Mouse (Mus musculus) hindbrain, embryonic 12.5 days (tissue): ENCODE data around the gene Cacna1e. TPM values are rescaled to one million over a fixed set of nuclear protein-coding genes. Genes with fewer than 3 reads are reported as not detected.

ENCODE experiments used
- ATAC-seq: fragments of 200-750 bp; cut with Nextera tagmentation; 2 replicates; pipeline ENCODE4 v1.8.0; 2017; ENCODE audit warnings: moderate TSS enrichment; ENCODE audit not compliant: low FRiP score
- H3K27ac ChIP-seq: fragments of 300-500 bp; sonication (generic); 2 replicates; pipeline ENCODE4 v1.5.1; 2016; ENCODE audit warnings: mild to moderate bottlenecking
- H3K27me3 ChIP-seq: fragments of 300-500 bp; sonication (generic); 2 replicates; pipeline ENCODE4 v1.6.1; 2016; ENCODE audit warnings: mild to moderate bottlenecking
- H3K36me3 ChIP-seq: fragments of 300-500 bp; sonication (generic); 2 replicates; pipeline ENCODE4 v1.6.1; 2016; ENCODE audit warnings: mild to moderate bottlenecking
- H3K4me1 ChIP-seq: fragments of 300-500 bp; sonication (generic); 2 replicates; pipeline ENCODE4 v1.6.1; 2016
- H3K4me2 ChIP-seq: fragments of 300-500 bp; sonication (generic); replicated peaks from 2 replicates; pipeline ENCODE4 v1.6.1; 2016; ENCODE audit warnings: mild to moderate bottlenecking
- H3K4me3 ChIP-seq: fragments of 300-500 bp; sonication (generic); 2 replicates; pipeline ENCODE4 v1.5.1; 2016; ENCODE audit warnings: mild to moderate bottlenecking
- H3K9ac ChIP-seq: fragments of 300-500 bp; sonication (generic); 2 replicates; pipeline ENCODE4 v1.6.1; 2016; ENCODE audit warnings: mild to moderate bottlenecking, moderate library complexity
- H3K9me3 ChIP-seq: fragments of 300-500 bp; sonication (generic); replicated peaks from 2 replicates; pipeline ENCODE4 v1.6.1; 2016; ENCODE audit warnings: mild to moderate bottlenecking
- WGBS: fragments of 180-500 bp; shearing (Covaris S2); methylation state at CpG from one replicate; pipeline ENCODE4 v1.1.7; 2016; 5-methylcytosine and 5-hydroxymethylcytosine counted together
- polyA plus RNA-seq: library from polyadenylated mRNA; unstranded; fragments of >200 nt; fragmentation: Nextera tagmentation; extraction: Ambion mirVana; gene quantifications from 2 replicates; pipeline ENCODE4 v1.2.1, GENCODE M21; 2016

Cacna1e gene
- polyA plus RNA-seq, 1 experiment from 2014 or later: 4.6 TPM

DNA sequence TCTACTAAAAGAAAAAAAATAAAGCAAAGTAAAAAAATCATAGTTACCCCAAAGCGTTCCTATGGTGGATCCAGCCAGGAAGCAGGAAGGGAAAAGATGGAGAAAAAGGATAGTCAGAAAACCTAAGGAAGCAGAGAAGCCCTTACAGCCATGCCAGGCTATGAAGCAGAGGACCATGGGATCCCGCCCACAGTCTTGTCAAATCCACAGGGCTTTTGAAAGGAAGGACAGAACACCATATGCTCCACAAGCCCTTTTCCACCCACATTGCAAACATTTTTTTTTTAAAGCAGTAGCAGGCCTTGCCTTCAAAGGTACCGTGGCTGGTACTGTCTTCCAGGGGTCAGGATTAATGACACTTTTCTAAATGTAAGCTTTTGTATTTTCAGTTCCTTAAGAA lies 433.5 kb downstream of the Cacna1e start:
- Histone ChIP-seq H3K4me2 (no peak overlapping the region), H3K9ac (no peak overlapping the region), H3K27me3 (no peaks in the 10 kb centered on the region), H3K27ac (no peak overlapping the region), H3K4me1 (no peaks in the 10 kb centered on the region), H3K4me3 (no peak overlapping the region), H3K9me3 (no peaks in the 10 kb centered on the region), H3K36me3 (no peaks in the 10 kb centered on the region)
- no peak for ATAC-seq
- WGBS: 71% methylated on average over 3 of the region's 3 CpGs

DNA sequence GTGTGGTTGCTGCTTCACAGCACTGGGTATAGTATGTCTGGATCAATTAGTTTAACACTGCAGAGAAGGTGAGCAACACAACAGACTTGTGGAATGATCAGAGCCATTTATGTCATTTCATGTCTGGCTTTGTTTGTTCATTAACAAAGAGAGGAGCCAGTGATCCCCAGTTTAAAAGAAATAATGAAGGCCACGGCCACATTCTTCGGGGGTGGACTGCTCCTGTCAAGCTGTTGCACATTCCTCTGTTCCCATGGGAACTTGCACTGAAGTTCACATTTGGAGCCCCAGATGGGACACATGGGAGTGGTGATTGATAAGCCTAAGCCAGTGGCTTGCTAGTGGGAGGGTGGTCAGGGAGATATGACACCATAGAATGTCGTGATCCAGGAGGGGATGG lies 437.8 kb downstream of the Cacna1e start:
- no peak for ATAC-seq
- Histone ChIP-seq H3K4me3 (no peak overlapping the region), H3K36me3 (no peaks in the 10 kb centered on the region), H3K4me2 (no peak overlapping the region), H3K9ac (no peak overlapping the region), H3K27ac (no peak overlapping the region), H3K9me3 (no peaks in the 10 kb centered on the region), H3K4me1 (no peaks in the 10 kb centered on the region), H3K27me3 (no peaks in the 10 kb centered on the region)
- 35% methylated on average over 3 of the region's 3 CpGs for WGBS

DNA sequence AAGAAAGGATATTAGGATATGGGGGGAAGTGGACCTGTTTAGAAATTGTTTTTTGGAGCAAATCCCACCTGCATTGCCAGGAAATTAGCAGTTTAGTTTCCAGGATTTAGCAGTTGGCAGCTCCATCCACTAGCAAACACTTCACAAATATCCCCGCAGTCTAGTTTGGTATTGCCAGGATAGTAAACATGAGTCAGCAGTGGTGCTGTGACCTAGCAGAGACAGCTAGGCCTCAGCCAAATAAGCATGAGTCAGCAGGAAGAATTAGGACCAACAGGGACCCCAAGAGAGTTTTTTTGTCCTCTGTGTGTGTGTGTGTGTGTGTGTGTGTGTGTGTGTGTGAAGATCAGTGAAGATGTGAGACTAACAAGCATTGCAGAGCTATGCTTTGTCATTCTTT lies 450.8 kb downstream of the Cacna1e start:
- Histone ChIP-seq H3K9ac (no peak overlapping the region), H3K4me1 (no peaks in the 10 kb centered on the region), H3K4me2 (no peak overlapping the region), H3K4me3 (no peak overlapping the region), H3K27me3 (no peaks in the 10 kb centered on the region), H3K27ac (no peak overlapping the region), H3K9me3 (no peaks in the 10 kb centered on the region), H3K36me3 (no peaks in the 10 kb centered on the region)
- WGBS: 97% methylated on average over 1 of the region's 1 CpGs
- no peak for ATAC-seq

DNA sequence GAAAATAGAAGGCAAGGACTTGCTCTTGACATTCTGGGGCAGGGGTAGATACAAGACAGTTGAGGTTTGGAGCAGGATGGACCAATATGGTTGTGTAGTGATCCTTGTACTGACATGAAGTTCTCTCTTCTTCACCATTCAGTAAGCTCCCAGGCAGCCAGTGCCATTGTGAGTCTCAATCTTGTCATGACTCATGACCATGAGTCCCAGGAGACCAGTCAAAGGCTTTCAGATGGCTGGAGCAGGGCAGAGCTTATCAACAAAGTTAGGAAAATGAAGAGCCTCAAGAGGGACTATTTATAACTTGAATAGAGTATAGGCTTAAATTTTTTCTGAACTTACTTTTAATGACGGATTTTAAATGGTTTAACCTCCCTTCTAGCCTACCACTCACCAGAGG lies 451.2 kb downstream of the Cacna1e start:
- H3K27ac ChIP-seq: no peak overlapping the region
- no peaks in the 10 kb centered on the region for H3K4me1 ChIP-seq
- ATAC-seq: no peak
- H3K9me3 ChIP-seq: no peaks in the 10 kb centered on the region
- no peaks in the 10 kb centered on the region for H3K27me3 ChIP-seq
- no peak overlapping the region for H3K4me3 ChIP-seq
- H3K9ac ChIP-seq: no peak overlapping the region
- WGBS: 87% methylated on average over 1 of the region's 1 CpGs
- H3K4me2 ChIP-seq: no peak overlapping the region
- H3K36me3 ChIP-seq: no peaks in the 10 kb centered on the region

DNA sequence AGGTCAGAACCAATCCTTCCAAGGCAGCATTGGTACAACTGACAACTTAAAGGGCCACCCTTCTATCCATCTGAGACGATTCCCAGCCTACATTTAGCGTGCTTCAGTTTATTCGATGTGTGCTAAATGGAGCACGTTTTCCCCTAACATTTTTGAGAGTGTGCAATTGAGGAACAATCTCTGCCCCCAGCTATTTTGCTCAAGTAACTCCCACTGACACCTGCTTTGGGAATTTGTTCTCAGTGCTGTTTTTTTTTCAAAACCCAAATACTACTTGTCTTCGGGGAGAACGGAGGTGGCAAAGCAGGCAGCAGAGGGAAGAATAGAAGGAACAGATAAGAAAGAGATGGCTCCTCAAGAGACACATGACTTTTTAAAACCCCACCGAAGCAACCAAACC lies 456.0 kb downstream of the Cacna1e start:
- WGBS: 84% methylated on average over 7 of the region's 7 CpGs
- no peak overlapping the region for H3K9ac ChIP-seq
- no peak overlapping the region for H3K27ac ChIP-seq
- H3K4me2 ChIP-seq: no peak overlapping the region
- H3K4me3 ChIP-seq: no peak overlapping the region
- H3K36me3 ChIP-seq: no peaks in the 10 kb centered on the region
- no peaks in the 10 kb centered on the region for H3K4me1 ChIP-seq
- no peak for ATAC-seq
- H3K27me3 ChIP-seq: no peaks in the 10 kb centered on the region
- no peaks in the 10 kb centered on the region for H3K9me3 ChIP-seq

DNA sequence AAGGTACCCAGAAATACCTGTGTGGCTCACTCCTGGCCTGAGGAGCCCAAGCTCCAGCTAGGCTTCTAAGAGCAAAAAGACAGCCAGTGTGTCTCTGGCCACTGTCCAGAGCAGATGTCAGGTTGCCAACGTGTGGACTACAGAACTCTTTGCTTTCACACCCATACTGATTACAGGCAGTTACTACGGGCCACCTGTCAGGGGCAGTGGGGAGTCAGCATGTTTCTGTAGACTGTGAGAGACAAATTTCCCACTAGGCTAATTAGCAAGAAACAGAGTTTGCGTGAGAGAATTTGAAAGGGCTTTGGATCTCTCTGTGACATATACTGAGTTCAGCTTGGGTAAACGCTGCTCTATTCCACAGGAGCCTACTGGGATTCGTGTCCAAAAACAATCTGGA lies 466.0 kb downstream of the Cacna1e start:
- no peak overlapping the region for H3K27ac ChIP-seq
- no peak for ATAC-seq
- no peaks in the 10 kb centered on the region for H3K9me3 ChIP-seq
- H3K9ac ChIP-seq: no peak overlapping the region
- no peaks in the 10 kb centered on the region for H3K4me1 ChIP-seq
- H3K27me3 ChIP-seq: no peaks in the 10 kb centered on the region
- no peak overlapping the region for H3K4me2 ChIP-seq
- H3K36me3 ChIP-seq: no peaks in the 10 kb centered on the region
- no peak overlapping the region for H3K4me3 ChIP-seq
- WGBS: 64% methylated on average over 5 of the region's 5 CpGs

DNA sequence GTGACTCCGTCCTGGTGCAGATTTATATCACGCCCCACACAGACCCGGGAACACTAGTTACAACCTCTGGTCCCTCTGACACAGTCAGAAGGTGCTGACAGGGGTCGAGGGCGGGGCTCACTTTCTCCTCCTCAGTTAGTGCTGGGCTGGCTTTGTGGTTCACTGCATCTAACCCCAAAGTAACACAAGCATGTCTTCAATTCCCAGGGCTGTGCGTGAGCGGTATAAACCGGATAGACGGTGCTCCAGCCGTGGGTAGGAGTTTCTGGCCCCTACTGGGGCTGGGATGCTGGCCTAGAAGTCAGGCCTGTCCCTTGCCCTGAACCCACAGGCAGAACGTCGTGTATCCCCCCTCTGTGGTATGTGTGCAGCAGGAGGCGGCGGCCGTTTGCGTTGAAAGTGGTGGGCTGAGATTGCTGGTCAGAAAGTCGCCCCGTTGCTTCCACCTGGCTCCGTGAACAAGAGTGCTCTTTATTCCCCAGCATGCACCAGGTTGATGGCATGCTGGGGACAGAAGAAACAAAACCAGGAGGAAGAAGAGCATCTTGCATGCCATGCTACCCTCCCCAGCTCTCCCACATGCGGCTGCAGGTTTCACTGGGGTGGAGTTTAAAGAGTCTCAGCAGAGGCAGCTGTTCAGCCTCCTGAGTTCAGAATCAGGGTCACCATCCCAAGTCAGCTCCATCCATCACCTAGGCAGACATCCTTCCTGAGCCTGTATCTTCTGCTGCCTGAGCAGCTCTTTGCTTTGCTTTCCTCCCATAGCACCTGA lies 467.7 kb downstream of the Cacna1e start:
- H3K9me3 ChIP-seq: no peaks in the 10 kb centered on the region
- H3K4me2 ChIP-seq: no peak overlapping the region
- no peaks in the 10 kb centered on the region for H3K36me3 ChIP-seq
- no peaks in the 10 kb centered on the region for H3K4me1 ChIP-seq
- H3K9ac ChIP-seq: no peak overlapping the region
- 57% methylated on average over 20 of the region's 20 CpGs for WGBS
- H3K4me3 ChIP-seq: no peak overlapping the region
- no peak for ATAC-seq
- no peak overlapping the region for H3K27ac ChIP-seq
- H3K27me3 ChIP-seq: no peaks in the 10 kb centered on the region

DNA sequence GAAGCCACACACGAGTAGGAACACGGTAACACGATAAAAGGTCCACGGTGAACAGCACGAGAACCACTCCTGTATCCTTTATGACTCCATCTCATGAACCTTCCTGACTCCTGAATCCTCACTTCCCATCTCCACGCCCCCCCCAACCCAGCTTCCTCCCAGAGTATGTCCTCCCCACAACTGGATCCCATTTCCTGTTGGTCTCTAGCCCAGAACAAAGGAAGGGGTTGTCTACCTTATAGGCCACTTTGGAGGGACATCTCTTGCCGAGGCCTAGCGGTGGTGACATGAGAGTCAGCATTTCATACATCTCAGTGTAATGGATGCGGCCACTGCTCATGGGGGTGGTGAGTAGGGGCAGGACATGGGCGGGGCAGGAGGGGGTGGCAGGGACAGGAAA lies 468.5 kb downstream of the Cacna1e start:
- Histone ChIP-seq H3K36me3 (no peaks in the 10 kb centered on the region), H3K27me3 (no peaks in the 10 kb centered on the region), H3K4me1 (no peaks in the 10 kb centered on the region), H3K27ac (no peak overlapping the region), H3K9me3 (no peaks in the 10 kb centered on the region), H3K4me2 (no peak overlapping the region), H3K4me3 (no peak overlapping the region), H3K9ac (no peak overlapping the region)
- WGBS: 77% methylated on average over 10 of the region's 10 CpGs
- ATAC-seq: no peak

DNA sequence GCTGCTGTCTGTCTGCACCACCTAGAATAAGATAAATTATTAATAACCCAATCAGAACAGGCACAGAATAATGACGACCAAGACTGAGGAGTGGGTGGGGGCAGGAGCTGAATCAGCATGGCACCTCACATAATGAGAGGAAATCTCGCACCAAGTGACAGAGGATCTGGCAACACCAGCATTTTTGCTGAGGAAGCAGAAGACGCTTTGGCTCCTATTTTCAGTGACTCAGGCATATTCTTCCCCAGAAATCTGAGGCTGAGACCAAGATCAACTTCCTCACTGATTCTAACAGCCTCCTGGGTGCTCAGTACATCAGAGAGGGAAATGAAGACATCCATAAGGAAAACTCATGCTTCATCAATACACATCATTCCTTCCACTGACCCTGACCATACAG lies 471.2 kb downstream of the Cacna1e start:
- Histone ChIP-seq H3K4me1 (no peaks in the 10 kb centered on the region), H3K36me3 (no peaks in the 10 kb centered on the region), H3K27me3 (no peaks in the 10 kb centered on the region), H3K4me3 (no peak overlapping the region), H3K9ac (no peak overlapping the region), H3K9me3 (no peaks in the 10 kb centered on the region), H3K4me2 (no peak overlapping the region), H3K27ac (no peak overlapping the region)
- WGBS: 76% methylated on average over 3 of the region's 3 CpGs
- no peak for ATAC-seq

DNA sequence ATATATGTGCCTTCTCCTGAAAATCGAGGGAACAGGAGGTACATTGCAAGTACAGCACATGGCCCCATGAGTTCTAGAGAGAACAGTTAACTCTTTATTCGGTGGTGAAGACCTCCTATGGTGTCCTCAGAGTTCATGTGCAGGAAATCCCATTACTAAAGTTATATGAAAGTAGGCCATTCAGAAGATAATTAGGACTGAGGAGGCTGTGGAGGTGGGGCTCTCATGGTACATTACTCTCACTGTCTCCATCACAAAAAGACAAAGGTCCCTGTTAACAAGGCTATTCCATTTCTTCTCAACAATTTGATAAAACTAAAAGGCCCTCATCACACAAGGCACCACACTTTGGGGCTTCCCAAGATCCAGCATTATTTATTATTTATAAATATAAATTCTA lies 475.2 kb downstream of the Cacna1e start:
- no peak overlapping the region for H3K4me2 ChIP-seq
- WGBS: 79% methylated on average over 2 of the region's 2 CpGs
- H3K9me3 ChIP-seq: no peaks in the 10 kb centered on the region
- H3K27me3 ChIP-seq: no peaks in the 10 kb centered on the region
- H3K4me3 ChIP-seq: no peak overlapping the region
- ATAC-seq: no peak
- H3K9ac ChIP-seq: no peak overlapping the region
- H3K4me1 ChIP-seq: no peaks in the 10 kb centered on the region
- no peak overlapping the region for H3K27ac ChIP-seq
- H3K36me3 ChIP-seq: no peaks in the 10 kb centered on the region

DNA sequence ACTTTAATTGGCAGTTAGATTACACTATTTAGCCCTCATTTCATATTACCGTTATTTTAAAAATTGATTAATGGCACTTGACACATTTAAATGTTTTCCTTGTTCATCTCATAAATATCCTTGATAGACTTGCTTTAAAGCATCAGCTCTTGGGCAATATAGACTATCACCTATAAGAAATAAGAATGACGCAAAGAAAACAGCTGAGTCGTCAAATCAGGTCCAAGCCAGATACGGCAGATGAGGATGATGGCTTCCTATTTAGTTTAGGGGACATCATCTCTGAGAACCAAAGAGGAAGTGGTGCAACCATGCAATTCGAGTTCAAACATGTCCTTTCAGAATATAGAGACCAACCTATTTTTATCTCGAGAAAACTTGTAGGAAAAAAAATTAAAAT lies 492.3 kb downstream of the Cacna1e start:
- H3K9ac ChIP-seq: no peak overlapping the region
- H3K4me2 ChIP-seq: no peak overlapping the region
- no peaks in the 10 kb centered on the region for H3K36me3 ChIP-seq
- 93% methylated on average over 6 of the region's 6 CpGs for WGBS
- H3K4me1 ChIP-seq: no peaks in the 10 kb centered on the region
- H3K27ac ChIP-seq: no peak overlapping the region
- no peaks in the 10 kb centered on the region for H3K27me3 ChIP-seq
- no peaks in the 10 kb centered on the region for H3K9me3 ChIP-seq
- no peak for ATAC-seq
- H3K4me3 ChIP-seq: no peak overlapping the region
